Mouse (Mus musculus) kidney, embryonic 14.5 days (tissue): ENCODE results near the gene Prss53. TPM values are rescaled to one million over a fixed set of nuclear protein-coding genes. Genes with fewer than 3 reads are reported as not detected.
"Not testable (repeated sequence)": the region's sequence is repeated elsewhere in the genome, so short reads cannot be mapped to it uniquely, and the experiment has no call there.

Experiments used
- ATAC-seq: fragments of 200-750 bp; cut with Nextera tagmentation; 2 replicates; pipeline ENCODE4 v1.8.0; 2017; ENCODE audit warnings: moderate number of reproducible peaks, mild to moderate bottlenecking, moderate TSS enrichment, moderate library complexity; ENCODE audit not compliant: low FRiP score, low TSS enrichment
- H3K27ac ChIP-seq: fragments of 300-500 bp; sonication (generic); 2 replicates; pipeline ENCODE4 v1.5.1; 2014; ENCODE audit warnings: low read depth, mild to moderate bottlenecking, low read length, moderate library complexity, mixed read lengths
- H3K27me3 ChIP-seq: fragments of 300-500 bp; sonication (generic); 2 replicates; pipeline ENCODE4 v1.6.1; 2014; ENCODE audit warnings: mild to moderate bottlenecking, low read length; ENCODE audit not compliant: control insufficient read depth, insufficient read depth
- H3K36me3 ChIP-seq: fragments of 300-500 bp; sonication (generic); 2 replicates; pipeline ENCODE4 v1.6.1; 2014; ENCODE audit warnings: low read length, mixed read lengths; ENCODE audit not compliant: control insufficient read depth, insufficient read depth
- H3K4me1 ChIP-seq: fragments of 300-500 bp; sonication (generic); 2 replicates; pipeline ENCODE4 v1.6.1; 2014; ENCODE audit warnings: low read length, mixed read lengths; ENCODE audit not compliant: control insufficient read depth, insufficient read depth
- H3K4me2 ChIP-seq: fragments of 300-500 bp; sonication (generic); replicated peaks from 2 replicates; pipeline ENCODE4 v1.6.1; 2014; ENCODE audit warnings: low read depth, mild to moderate bottlenecking, low read length
- H3K4me3 ChIP-seq: fragments of 300-500 bp; sonication (generic); 2 replicates; pipeline ENCODE4 v1.5.1; 2014; ENCODE audit warnings: mild to moderate bottlenecking, low read length
- H3K9ac ChIP-seq: fragments of 300-500 bp; sonication (generic); 2 replicates; pipeline ENCODE4 v1.6.1; 2014; ENCODE audit warnings: low read depth, mild to moderate bottlenecking, low read length, moderate library complexity
- H3K9me3 ChIP-seq: fragments of 300-500 bp; sonication (generic); 2 replicates; pipeline ENCODE4 v1.6.1; 2016; ENCODE audit warnings: low read length; ENCODE audit not compliant: control insufficient read depth
- WGBS: fragments of 180-500 bp; shearing (Covaris S2); extraction: QIAGEN DNeasy Blood & Tissue Kit; methylation state at CpG from one replicate; pipeline ENCODE4 v1.1.7; 2014; 5-methylcytosine and 5-hydroxymethylcytosine counted together
- polyA plus RNA-seq: library from polyadenylated mRNA; unstranded; fragments of >200 nt; fragmentation: Nextera tagmentation; extraction: Ambion mirVana; gene quantifications from 2 replicates; pipeline ENCODE4 v1.2.1, GENCODE M21; 2014

The Prss53 gene
- polyA plus RNA-seq, 1 experiment from 2014 or later: 0.77 TPM

GRCm38 (mm10) chr7:127899997-127900396, 9.2 kb upstream of the Prss53 start:
- 37% methylated on average over 7 of the region's 7 CpGs for WGBS
- no peak overlapping the region for H3K27ac ChIP-seq
- no peaks in the 10 kb centered on the region for H3K27me3 ChIP-seq

GRCm38 (mm10) chr7:127898179-127898956, 7.6 kb upstream of the Prss53 start:
- WGBS: 44% methylated on average over 10 of the region's 10 CpGs
- no peak overlapping the region for H3K4me2 ChIP-seq
- H3K27me3 ChIP-seq: no peaks in the 10 kb centered on the region
- H3K4me1 ChIP-seq: peaks cover 7% of the 10 kb centered on the region; the same call in 1 of the 2 replicates
- 0 out of 2 replicates have a peak, but pooled peaks cover 5% of the 10 kb centered on the region for H3K36me3 ChIP-seq
- no peak overlapping the region for H3K9ac ChIP-seq
- H3K27ac ChIP-seq: no peak overlapping the region
- H3K9me3 ChIP-seq: no peaks in the 10 kb centered on the region
- ATAC-seq: no peak
- H3K4me3 ChIP-seq: no peak overlapping the region

More at GRCm38 (mm10) chr7:127899997-127900396, 9.2 kb upstream of the Prss53 start:
- H3K4me1 ChIP-seq: peaks cover 5% of the 10 kb centered on the region
- H3K9me3 ChIP-seq: no peaks in the 10 kb centered on the region
- ATAC-seq: no peak
- H3K4me2 ChIP-seq: no peak overlapping the region
- peaks cover 2% of the 10 kb centered on the region; the same call in 1 of the 2 replicates for H3K36me3 ChIP-seq
- H3K9ac ChIP-seq: no peak overlapping the region
- H3K4me3 ChIP-seq: no peak overlapping the region

- Histone ChIP-seq H3K36me3 (peaks cover 11% of the 10 kb centered on the region; the same call in 1 of the 2 replicates), H3K27me3 (no peaks in the 10 kb centered on the region)
- 90% methylated on average over 7 of the region's 7 CpGs for WGBS
Measured at GRCm38 (mm10) chr7:127897542-127897941, 6.8 kb upstream of the Prss53 start.

DNA sequence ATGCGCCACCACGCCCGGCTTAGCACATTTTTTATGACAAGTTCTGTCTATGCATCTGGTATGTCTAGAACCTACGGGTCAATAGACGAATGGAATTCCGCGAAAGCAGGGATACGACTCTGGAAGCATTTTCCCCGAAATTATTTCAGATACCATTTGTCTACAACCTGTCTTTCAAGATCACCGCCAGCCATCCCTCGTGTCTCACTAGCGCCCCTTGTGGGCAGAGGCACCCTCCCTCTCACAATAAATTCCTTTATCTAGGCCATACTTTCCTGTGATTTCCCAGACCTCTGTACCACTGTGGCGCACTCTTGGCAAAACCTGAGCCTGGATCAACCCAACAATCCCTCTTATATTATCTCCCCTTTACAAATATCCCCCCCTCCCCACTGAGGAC, 5.6 kb upstream of the Prss53 start:
- Histone ChIP-seq H3K9ac (no peak overlapping the region), H3K9me3 (no peaks in the 10 kb centered on the region), H3K27ac (no peak overlapping the region), H3K4me1 (peaks cover 7% of the 10 kb centered on the region; the same call in 1 of the 2 replicates), H3K4me2 (no peak overlapping the region), H3K4me3 (no peak overlapping the region), H3K36me3 (peaks cover 16% of the 10 kb centered on the region; the same call in 1 of the 2 replicates), H3K27me3 (no peaks in the 10 kb centered on the region)
- 63% methylated on average over 13 of the region's 13 CpGs for WGBS
- ATAC-seq: no peak

More at GRCm38 (mm10) chr7:127897542-127897941, 6.8 kb upstream of the Prss53 start:
- no peak overlapping the region for H3K27ac ChIP-seq
- no peaks in the 10 kb centered on the region for H3K9me3 ChIP-seq
- H3K4me3 ChIP-seq: no peak overlapping the region
- H3K4me1 ChIP-seq: peaks cover 7% of the 10 kb centered on the region; the same call in 1 of the 2 replicates
- ATAC-seq: no peak
- H3K9ac ChIP-seq: no peak overlapping the region
- no peak overlapping the region for H3K4me2 ChIP-seq

GRCm38 (mm10) chr7:127895891-127896290, 5.1 kb upstream of the Prss53 start:
- not testable (repeated sequence) for H3K9ac ChIP-seq

DNA sequence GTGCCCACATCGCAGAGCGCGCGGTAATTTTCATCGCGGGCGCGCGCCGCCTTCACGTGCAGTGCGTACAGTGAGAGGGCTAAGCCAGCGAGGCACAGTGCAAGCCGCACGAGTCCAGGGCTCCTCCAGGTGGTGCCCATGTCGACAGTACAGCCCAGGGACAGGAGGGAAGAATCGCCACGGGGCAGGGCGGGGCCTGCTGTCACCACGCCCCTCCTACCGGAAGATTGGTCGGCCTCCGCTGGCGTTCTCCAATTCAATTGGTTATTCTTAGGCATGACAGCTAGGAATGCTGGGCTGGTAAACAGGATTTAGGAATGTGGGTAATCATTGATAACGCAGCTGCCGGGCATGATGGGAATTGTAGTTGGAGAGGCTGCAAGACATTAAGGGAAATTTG, 4.7 kb upstream of the Prss53 start, which contains the start of the genes Gm21974 and Vkorc1:
Gm21974 (minus strand) TSS at position 13 of the 400 bp plus-strand sequence.
Vkorc1 (minus strand) TSS at position 176 of the 400 bp plus-strand sequence.
- Histone ChIP-seq H3K36me3 (peaks cover 16% of the 10 kb centered on the region; the same call in 1 of the 2 replicates), H3K4me1 (peaks cover 7% of the 10 kb centered on the region; the same call in 1 of the 2 replicates), H3K4me3 (peak within 1 kb of the TSS; percentile 70), H3K9ac (peak within 1 kb of the TSS; percentile 72), H3K27me3 (no peaks in the 10 kb centered on the region), H3K4me2 (peak within 1 kb of the TSS; percentile 88), H3K27ac (peak within 1 kb of the TSS; percentile 71), H3K9me3 (no peaks in the 10 kb centered on the region)
- WGBS: under 1% methylated on average over 26 of the region's 26 CpGs
- ATAC-seq: peak; percentile 97

More at GRCm38 (mm10) chr7:127895891-127896290, 5.1 kb upstream of the Prss53 start:
- Histone ChIP-seq H3K4me3 (peak overlapping the region; percentile 70; the same call in 1 of the 2 replicates), H3K4me2 (peak overlapping the region; percentile 88; the same call in 1 of the 2 replicates), H3K36me3 (peaks cover 16% of the 10 kb centered on the region; the same call in 1 of the 2 replicates)
- H3K9me3 ChIP-seq, H3K4me1 ChIP-seq, H3K27ac ChIP-seq, H3K27me3 ChIP-seq: not testable (repeated sequence)
- WGBS: 62% methylated on average over 7 of the region's 7 CpGs
- ATAC-seq: peak; percentile 4

- Histone ChIP-seq H3K9me3 (no peaks in the 10 kb centered on the region), H3K4me3 (peak overlapping the region; percentile 70), H3K27me3 (no peaks in the 10 kb centered on the region), H3K27ac (no peak overlapping the region), H3K4me1 (peaks cover 7% of the 10 kb centered on the region; the same call in 1 of the 2 replicates), H3K36me3 (peaks cover 21% of the 10 kb centered on the region), H3K9ac (peak overlapping the region; percentile 72; the same call in 1 of the 2 replicates), H3K4me2 (peak overlapping the region; percentile 88)
- 56% methylated on average over 5 of the region's 5 CpGs for WGBS
- no peak for ATAC-seq
Measured at GRCm38 (mm10) chr7:127894480-127894879, 3.7 kb upstream of the Prss53 start.

- Histone ChIP-seq H3K4me2 (no peak overlapping the region), H3K4me1 (0 out of 2 replicates have a peak, but pooled peaks cover 2% of the 10 kb centered on the region), H3K9ac (no peak overlapping the region), H3K4me3 (no peak overlapping the region), H3K27me3 (no peaks in the 10 kb centered on the region), H3K27ac (no peak overlapping the region), H3K36me3 (peaks cover 71% of the 10 kb centered on the region), H3K9me3 (no peaks in the 10 kb centered on the region)
- WGBS: 71% methylated on average over 3 of the region's 3 CpGs
- ATAC-seq: no peak
Measured at GRCm38 (mm10) chr7:127888821-127889220, 1.9 kb downstream of the Prss53 start.

DNA sequence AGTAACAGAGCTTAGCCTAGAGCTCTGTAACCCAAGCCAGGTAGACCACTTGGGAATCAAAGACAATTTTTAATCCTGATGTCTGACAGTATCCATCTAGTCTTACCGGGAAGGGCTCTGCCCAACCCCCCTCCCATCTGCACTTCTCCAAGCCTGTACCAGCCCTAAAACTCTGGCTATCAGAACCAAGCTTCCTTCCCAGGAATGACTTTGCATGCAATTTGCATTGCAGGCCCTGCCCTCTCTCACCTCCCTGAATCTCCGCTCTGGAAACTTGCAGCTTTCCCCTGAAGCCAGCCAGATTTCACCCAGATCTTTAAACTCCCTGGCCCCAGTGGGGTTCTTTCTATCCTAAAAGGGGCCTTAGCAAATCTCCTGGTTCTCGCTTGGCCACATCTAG, 3.0 kb downstream of the Prss53 start:
- Histone ChIP-seq H3K4me2 (no peak overlapping the region), H3K4me3 (no peak overlapping the region), H3K4me1 (0 out of 2 replicates have a peak, but pooled peaks cover 6% of the 10 kb centered on the region), H3K36me3 (peaks cover 74% of the 10 kb centered on the region), H3K9me3 (no peaks in the 10 kb centered on the region), H3K27me3 (no peaks in the 10 kb centered on the region), H3K27ac (no peak overlapping the region), H3K9ac (no peak overlapping the region)
- 77% methylated on average over 3 of the region's 3 CpGs for WGBS
- ATAC-seq: no peak
